In the genomic region with DNA sequence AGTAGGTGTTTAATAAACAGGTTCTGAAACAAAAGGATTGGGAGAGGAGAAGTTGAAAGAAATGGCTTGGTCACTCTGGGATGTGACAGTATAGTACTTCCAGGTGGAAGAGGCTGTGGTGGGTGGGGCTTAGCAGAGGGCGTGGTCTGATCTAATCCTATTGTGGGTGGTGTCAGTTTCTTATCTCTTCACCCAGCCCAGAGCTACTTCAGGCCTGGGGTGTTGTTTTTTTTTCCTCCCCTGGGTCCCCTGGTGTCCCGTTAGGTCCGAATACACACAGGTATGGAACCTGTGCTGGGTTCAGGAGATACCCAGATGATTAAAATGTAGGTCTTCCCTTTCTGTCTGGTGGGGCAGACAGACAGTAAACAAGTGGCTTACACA, we compare ENCODE assay signal across 8 mouse cellular contexts. TPM values are rescaled to one million over a fixed set of nuclear protein-coding genes. Genes with fewer than 3 reads are reported as not detected.
DNase-seq lines count a peak whose midpoint lies in the region; ATAC-seq lines count a peak whose summit lies in the region.

No protein-coding gene starts in this region.

- H3K9ac ChIP-seq in forebrain, embryonic 11.5 days (ENCODE audit: low read length), result no peak overlapping the region
- peak overlapping the region; percentile 53; the same call in 1 of the 2 replicates for H3K9ac ChIP-seq in hindbrain, embryonic 12.5 days
- H3K9ac ChIP-seq in midbrain, embryonic 16.5 days (ENCODE audit: low read depth, low read length), result 0 out of 2 replicates have a peak overlapping the region, but pooled peaks have one; percentile 51

- H3K4me1 ChIP-seq in forebrain, embryonic 11.5 days (replicated peaks; ENCODE audit: control insufficient read depth, insufficient read depth, low read length), result peaks cover 27% of the 10 kb centered on the region
- H3K4me1 ChIP-seq in hindbrain, embryonic 12.5 days, result peaks cover 33% of the 10 kb centered on the region
- H3K4me1 ChIP-seq in midbrain, embryonic 16.5 days (ENCODE audit: control insufficient read depth, insufficient read depth, low read length), result peaks cover 21% of the 10 kb centered on the region

- no peaks in the 10 kb centered on the region for H3K9me3 ChIP-seq in forebrain, embryonic 11.5 days (ENCODE audit: control insufficient read depth, low read length)
- H3K9me3 ChIP-seq in hindbrain, embryonic 12.5 days (replicated peaks), result no peaks in the 10 kb centered on the region
- H3K9me3 ChIP-seq in midbrain, embryonic 16.5 days (replicated peaks; ENCODE audit: control insufficient read depth, low read length, poor library complexity, severe bottlenecking), result no peaks in the 10 kb centered on the region

- H3K4me2 ChIP-seq in forebrain, embryonic 11.5 days (ENCODE audit: low read depth, low read length, severe bottlenecking), result no peak overlapping the region
- H3K4me2 ChIP-seq in hindbrain, embryonic 12.5 days (replicated peaks), result peak overlapping the region; percentile 93; the same call in 1 of the 2 replicates
- H3K4me2 ChIP-seq in midbrain, embryonic 16.5 days (ENCODE audit: low read length), result no peak overlapping the region

- ATAC-seq in forebrain, embryonic 11.5 days (replicated peaks; ENCODE audit: low FRiP score), result no peak
- no peak for ATAC-seq in hindbrain, embryonic 12.5 days (ENCODE audit: low FRiP score)
- ATAC-seq in midbrain, embryonic 16.5 days, result no peak

- H3K4me3 ChIP-seq in forebrain, embryonic 11.5 days (ENCODE audit: low read depth, low read length), result no peak overlapping the region
- H3K4me3 ChIP-seq in hindbrain, embryonic 12.5 days, result no peak overlapping the region
- H3K4me3 ChIP-seq in midbrain, embryonic 16.5 days (ENCODE audit: low read depth, low read length), result no peak overlapping the region

- H3K27ac ChIP-seq in forebrain, embryonic 11.5 days (ENCODE audit: low read depth, low read length), result peak overlapping the region; percentile 99
- H3K27ac ChIP-seq in hindbrain, embryonic 12.5 days, result peak overlapping the region; percentile 100
- peak overlapping the region; percentile 100 for H3K27ac ChIP-seq in midbrain, embryonic 16.5 days (ENCODE audit: low read length)

- 20% methylated on average over 3 of the region's 3 CpGs for whole genome bisulfite sequencing in forebrain, embryonic 11.5 days
- WGBS in hindbrain, embryonic 12.5 days, result 26% methylated on average over 3 of the region's 3 CpGs
- 30% methylated on average over 3 of the region's 3 CpGs for WGBS in midbrain, embryonic 16.5 days

- no peaks in the 10 kb centered on the region; the same call in 1 of the 2 replicates for H3K36me3 ChIP-seq in forebrain, embryonic 11.5 days (ENCODE audit: control insufficient read depth, insufficient read depth, low read length)
- H3K36me3 ChIP-seq in hindbrain, embryonic 12.5 days, result no peaks in the 10 kb centered on the region
- no peaks in the 10 kb centered on the region for H3K36me3 ChIP-seq in midbrain, embryonic 16.5 days (ENCODE audit: control insufficient read depth, insufficient read depth, low read length)

- peak; percentile 39 for DNase-seq in ovary, postnatal 14 days (ENCODE audit: low spot score)
- DNase-seq in ovary, postnatal 10 days (ENCODE audit: low spot score), result no peak
- no peak for DNase-seq in forebrain, embryonic 11.5 days (ENCODE audit: low spot score)
- peak; percentile 98 for DNase-seq in liver
- peak; percentile 78 for DNase-seq in thymus, postnatal 25 days
- no peak for DNase-seq in cerebellum, adult 11 months

- no peaks in the 10 kb centered on the region for H3K27me3 ChIP-seq in forebrain, embryonic 11.5 days (ENCODE audit: control insufficient read depth, insufficient read depth, low read length)
- no peaks in the 10 kb centered on the region for H3K27me3 ChIP-seq in hindbrain, embryonic 12.5 days
- no peaks in the 10 kb centered on the region for H3K27me3 ChIP-seq in midbrain, embryonic 16.5 days (ENCODE audit: control insufficient read depth, insufficient read depth, low read depth, low read length)

RNA-seq across cellular contexts. Expression of gene Ssbp3, which starts 2.1 kb away (rescaled TPM):
- polyA plus RNA-seq in forebrain, embryonic 11.5 days (2014; fragmentation: Nextera tagmentation; extraction: Ambion mirVana), result 135 and 138 TPM in 2 replicates
- polyA plus RNA-seq in hindbrain, embryonic 12.5 days (2016; fragmentation: Nextera tagmentation; extraction: Ambion mirVana), result 285 and 302 TPM in 2 replicates
- polyA plus RNA-seq in midbrain, embryonic 16.5 days (2015; fragmentation: Nextera tagmentation; extraction: Ambion mirVana), result 129 and 164 TPM in 2 replicates

Comparison
In these comparisons a context has a peak if more than half of its experiments do, and no peak if none do; other contexts are left out.
1. DNase-seq: peak in ovary, postnatal 14 days (single experiment), liver (single experiment) and thymus, postnatal 25 days (single experiment); none in ovary, postnatal 10 days (single experiment), forebrain, embryonic 11.5 days (single experiment) and cerebellum, adult 11 months (single experiment).
2. Peak in every context shown above with its lines, with median percentiles within 50 percentile points of each other: H3K27ac ChIP-seq.